Mouse (Mus musculus) ovary, postnatal 10 days (tissue): Measurements from ENCODE around the gene Efna4.

ENCODE experiments used
- DNase-seq: peaks from one replicate; pipeline ENCODE4 v3.0.0; 2022; ENCODE audit warnings: low spot score

Gene Efna4

DNA sequence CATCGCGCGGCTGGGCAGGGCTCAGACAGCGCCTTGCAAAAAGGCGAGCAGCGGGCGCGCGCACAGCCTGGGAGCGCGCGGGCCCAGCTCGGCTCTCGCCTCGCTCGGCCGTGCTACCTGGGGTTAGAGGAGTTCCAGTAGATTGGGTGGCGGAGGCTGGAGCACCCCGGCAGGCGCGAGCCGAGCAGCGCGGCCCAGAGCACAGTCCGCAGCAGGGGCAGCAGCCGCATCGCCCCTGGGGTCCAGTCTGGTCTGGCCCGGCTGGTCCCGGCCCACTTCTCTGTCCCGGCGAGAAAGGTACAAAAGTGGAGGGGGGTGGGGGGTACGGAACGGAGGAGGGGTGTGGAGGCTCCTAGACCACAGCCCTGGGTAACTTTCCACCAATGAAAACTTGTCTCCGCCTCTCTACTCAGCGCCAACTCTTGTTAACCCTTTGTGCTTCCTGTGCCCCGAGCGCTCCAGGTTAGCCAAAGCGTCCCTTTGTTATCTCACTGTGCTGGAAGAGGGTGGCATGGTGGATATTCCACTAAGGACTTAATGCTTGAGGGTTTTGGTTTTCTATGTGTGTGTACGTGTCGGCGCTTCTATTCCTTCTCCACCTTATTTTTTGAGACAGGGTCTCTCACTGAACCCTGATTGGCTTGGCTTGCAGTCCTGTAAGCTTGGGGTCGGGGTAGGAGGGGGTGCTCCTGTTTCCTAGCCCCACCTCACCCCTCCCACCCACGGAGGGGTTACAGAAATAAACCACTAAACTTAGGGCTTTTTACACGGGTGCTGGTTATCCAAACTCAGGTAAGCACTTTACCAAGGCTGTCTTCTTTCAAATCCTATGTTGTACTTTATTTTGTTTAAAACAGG lies at the start of gene Efna4:
TSS of gene Efna4 (minus strand) at position 308 of the 858 bp plus-strand sequence.
- DNase-seq: no peak

DNA sequence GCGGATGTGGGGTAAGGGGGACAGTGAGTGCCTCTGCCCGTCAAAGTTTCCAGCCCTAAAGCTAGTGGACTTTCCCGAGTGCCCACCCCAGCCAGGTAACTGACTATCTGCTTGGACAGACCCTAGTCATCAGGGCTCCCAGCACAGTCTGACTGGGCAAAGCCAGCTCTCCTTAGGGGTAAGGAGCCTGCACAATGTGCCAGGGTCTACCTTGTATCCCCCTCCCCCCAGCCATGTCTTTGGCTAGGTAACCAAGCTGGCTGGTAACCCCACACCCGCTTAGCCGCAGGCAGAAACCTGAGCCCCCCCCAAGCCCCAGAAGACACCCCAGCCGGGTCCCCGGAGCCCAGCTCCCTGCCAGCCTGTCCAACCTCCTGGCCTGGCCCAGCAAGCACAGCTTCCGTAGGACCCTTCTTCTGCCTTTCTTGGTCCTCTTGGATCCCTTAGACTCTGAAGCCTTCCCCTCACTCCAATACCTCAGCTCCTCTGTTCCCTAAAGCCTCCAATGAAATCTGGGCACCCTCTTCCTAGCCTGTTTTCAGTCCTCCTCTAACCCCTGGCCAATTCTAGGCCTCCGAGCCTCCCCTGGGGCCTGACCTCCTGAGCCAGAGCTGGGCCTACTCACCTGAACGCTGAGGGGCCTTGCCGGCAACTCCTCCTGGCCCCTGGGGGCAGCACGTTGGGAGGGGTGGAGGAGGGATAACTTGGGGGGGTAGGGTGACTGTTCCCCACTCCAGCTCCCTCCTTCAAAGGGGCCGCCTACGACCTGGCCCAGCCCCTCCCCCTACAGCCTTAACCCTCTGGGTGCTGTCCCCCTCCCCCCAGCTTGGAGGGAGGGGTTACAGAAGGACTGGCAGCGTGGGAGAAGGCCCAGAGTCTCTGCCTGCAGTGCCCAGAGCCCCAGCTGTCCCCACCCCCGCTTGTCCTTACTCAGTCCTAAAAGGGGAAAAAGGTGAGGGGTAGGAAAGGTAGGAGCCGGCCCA lies 48.9 kb upstream of the Efna4 start:
- no peak for DNase-seq

- no peak for DNase-seq
Observed at GRCm38 (mm10) chr3:89385451-89385850, 47.6 kb upstream of the Efna4 start.

- no peak for DNase-seq
Observed at GRCm38 (mm10) chr3:89384331-89385076, 46.7 kb upstream of the Efna4 start.

DNA sequence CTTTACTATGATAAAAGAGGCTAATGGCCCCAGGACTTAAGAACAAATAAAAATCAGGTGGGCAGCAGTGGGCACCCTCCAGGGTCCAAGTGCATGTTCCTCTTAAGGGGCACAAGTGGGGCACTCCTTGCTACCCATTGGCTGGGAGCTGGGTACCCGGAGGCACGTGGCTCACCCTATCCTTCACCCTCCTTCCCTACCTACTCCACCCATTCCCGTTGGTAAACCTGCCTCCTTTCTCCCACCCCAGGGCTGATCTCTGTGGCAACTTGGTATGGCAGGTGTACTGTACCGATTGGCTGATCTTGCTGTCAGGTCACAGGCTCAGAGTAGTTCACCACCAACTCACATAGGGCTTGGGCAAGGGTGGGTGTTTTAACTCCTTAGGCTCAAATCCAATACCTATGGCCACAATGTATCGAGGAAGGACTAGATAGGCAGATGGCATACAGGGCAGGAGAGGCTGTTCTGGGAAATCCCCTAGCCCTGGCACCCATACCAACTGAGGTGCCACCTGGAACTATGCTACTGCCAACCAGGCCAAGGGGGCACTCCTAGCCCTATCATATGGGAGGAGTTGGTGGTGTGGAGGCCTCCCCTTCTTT lies 45.9 kb upstream of the Efna4 start:
- DNase-seq: no peak

DNA sequence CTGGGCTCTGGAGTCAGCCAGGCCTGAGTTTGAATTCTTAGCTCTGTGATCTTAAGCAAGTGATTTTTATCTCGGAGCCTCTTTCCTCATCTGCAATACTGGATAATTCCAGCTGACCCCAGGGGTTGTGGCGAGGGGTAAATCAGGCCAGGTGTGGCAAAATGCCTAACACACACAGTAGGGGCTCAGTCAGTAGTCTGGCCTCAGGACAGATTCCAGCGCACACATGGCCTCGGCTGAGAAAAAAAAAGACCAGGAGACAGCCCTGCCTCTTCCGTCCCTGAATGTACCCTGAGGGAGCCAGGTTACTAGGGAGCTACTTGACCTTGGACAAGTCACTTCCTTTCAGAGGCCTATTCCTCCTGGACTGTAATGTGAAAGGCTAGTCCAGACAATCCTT lies 45.1 kb upstream of the Efna4 start:
- DNase-seq: no peak

DNA sequence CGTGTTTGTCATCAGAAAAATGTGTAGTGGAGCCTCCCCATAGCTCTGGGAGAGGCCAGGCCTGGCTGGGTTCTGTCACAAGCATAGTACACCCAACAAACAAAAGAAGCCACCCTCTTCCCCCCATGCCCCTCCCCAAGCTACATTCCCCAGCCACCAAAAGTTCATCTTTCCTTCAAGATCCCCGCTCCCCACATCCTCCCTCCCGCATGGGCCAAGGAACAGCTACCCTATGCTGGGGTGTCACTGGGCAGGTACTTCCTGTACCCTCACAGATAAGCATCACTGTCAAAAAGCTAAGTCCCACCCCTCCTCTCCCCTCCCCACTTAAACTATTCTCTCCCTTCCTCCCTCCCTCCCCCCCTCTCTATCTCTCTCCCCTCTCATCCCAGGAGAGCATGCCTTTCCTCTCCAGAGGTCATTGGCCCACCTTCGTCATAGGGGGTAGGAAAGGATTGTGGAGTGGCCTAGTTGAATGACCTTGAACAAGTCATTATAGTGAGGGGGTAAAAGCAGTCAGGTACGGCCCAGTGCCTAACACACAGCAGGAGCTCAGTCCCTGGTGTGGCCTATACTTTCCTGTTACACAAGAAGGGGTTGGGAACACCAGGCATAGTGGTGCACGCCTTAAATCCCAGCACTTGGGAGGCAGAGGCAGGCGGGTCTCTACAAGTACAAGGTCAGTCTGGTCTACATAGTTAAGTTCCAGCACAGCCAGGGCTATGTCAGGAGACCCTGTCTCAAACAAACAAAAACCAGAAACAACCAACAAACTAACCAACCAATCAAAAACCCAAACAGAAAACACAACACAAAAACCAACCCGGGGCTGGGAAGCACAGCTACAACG lies 44.4 kb upstream of the Efna4 start:
- no peak for DNase-seq

DNA sequence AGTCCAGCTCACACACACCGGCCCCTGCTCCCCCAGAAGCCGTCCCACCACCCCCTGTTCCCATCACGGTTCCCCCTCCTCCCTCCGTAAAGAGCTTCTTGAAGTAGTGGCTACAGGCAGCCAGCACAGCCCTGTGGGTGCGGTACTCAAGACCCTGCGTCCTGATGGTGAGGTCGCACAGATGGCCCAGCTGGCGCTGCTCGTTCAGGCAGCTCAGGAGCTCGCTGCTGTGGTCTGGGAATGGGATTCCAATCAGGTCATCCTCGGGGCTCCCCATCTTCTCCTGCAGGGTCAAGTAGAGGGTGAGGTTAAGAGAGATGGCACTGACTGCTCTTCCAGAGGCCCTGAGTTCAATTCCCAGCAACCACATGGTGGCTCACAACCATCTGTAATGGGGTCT lies 43.4 kb upstream of the Efna4 start:
- DNase-seq: no peak

GRCm38 (mm10) chr3:89380711-89381110 lies 42.9 kb upstream of the Efna4 start:
- DNase-seq: no peak

- DNase-seq: no peak
Observed at GRCm38 (mm10) chr3:89380291-89380690, 42.5 kb upstream of the Efna4 start.

- DNase-seq: no peak
Observed at GRCm38 (mm10) chr3:89379388-89380131, 41.7 kb upstream of the Efna4 start.

- DNase-seq: peak; percentile 79
Observed at GRCm38 (mm10) chr3:89378394-89379067, 40.7 kb upstream of the Efna4 start.

- no peak for DNase-seq
Observed at GRCm38 (mm10) chr3:89377831-89378230, 40.0 kb upstream of the Efna4 start.

DNA sequence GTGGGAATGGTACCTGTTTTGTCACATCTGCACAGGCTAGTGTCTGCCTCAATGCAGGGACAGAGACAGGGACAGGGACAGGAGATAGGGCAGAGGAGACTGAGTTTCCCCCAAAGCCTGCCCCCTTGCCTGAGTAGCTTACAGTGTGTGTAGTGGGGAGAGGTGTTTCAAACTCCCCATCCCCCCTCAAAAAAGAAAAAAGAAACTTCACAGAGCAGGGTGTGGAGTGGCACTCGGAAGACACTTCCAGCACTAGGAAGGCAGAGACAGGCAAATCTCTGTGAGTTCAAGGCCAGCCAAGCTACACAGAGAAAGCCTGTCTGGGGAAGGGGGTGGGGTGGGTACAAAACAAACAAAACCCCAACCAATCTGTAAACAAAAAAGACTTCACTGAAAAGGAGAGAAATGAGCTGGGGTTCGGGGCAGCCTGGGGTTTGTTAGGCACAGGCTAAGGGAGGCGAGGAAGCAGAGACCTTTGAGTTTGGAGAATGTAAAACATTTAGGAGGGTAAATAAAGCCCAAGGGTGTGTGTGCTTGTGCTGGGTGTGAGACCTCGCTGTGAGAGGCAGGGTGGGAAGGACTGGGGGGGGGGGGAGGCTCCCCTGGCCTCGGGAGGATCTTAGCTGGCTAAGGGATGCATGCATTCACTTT lies 35.9 kb upstream of the Efna4 start:
- no peak for DNase-seq

- DNase-seq: no peak
Observed at GRCm38 (mm10) chr3:89367338-89367737, 29.5 kb upstream of the Efna4 start.

GRCm38 (mm10) chr3:89365486-89366414 lies 27.9 kb upstream of the Efna4 start:
- DNase-seq: no peak

GRCm38 (mm10) chr3:89365153-89365485 lies 27.3 kb upstream of the Efna4 start, which contains the start of gene Dcst1:
TSS of gene Dcst1 (minus strand) at chr3:89365253.
- DNase-seq: no peak

GRCm38 (mm10) chr3:89364631-89365030 lies 26.8 kb upstream of the Efna4 start:
- no peak for DNase-seq
